Mouse (Mus musculus) thymus, adult 2 months (tissue): ENCODE results near the gene Ptpa. TPM values are rescaled to one million over a fixed set of nuclear protein-coding genes. Genes with fewer than 3 reads are reported as not detected.

ENCODE experiments used
- DNase-seq: peaks from one replicate; pipeline ENCODE4 v3.0.0; 2021
- H3K27ac ChIP-seq: fragments of 200-500 bp; 2 replicates; pipeline ENCODE4 v1.5.1; 2012; ENCODE audit warnings: low read length, control low read depth; ENCODE audit not compliant: control insufficient read depth, insufficient read depth
- H3K27me3 ChIP-seq: fragments of 200-500 bp; 2 replicates; pipeline ENCODE4 v1.6.1; 2012; ENCODE audit warnings: mild to moderate bottlenecking, low read length, moderate library complexity, mixed read lengths; ENCODE audit not compliant: control insufficient read depth, insufficient read depth
- H3K36me3 ChIP-seq: fragments of 200-500 bp; 2 replicates; pipeline ENCODE4 v1.6.1; 2012; ENCODE audit warnings: mild to moderate bottlenecking, low read length, moderate library complexity; ENCODE audit not compliant: control insufficient read depth, insufficient read depth
- H3K4me1 ChIP-seq: fragments of 200-500 bp; replicated peaks from 2 replicates; pipeline ENCODE4 v1.6.1; 2012; ENCODE audit warnings: low read length; ENCODE audit not compliant: control insufficient read depth, insufficient read depth
- H3K4me3 ChIP-seq: fragments of 200-500 bp; 2 replicates; pipeline ENCODE4 v1.5.1; 2012; ENCODE audit warnings: mild to moderate bottlenecking, low read length, control low read depth, moderate library complexity; ENCODE audit not compliant: control insufficient read depth, insufficient read depth
- CTCF ChIP-seq: fragments of 200-500 bp; IDR thresholded peaks from 2 replicates; pipeline ENCODE4 v1.5.1; 2012; ENCODE audit warnings: mild to moderate bottlenecking, control low read depth, low read length, moderate library complexity, borderline replicate concordance; ENCODE audit not compliant: control insufficient read depth, poor library complexity, insufficient read depth; ENCODE audit errors: extremely low read depth
- POLR2A ChIP-seq: fragments of 200-500 bp; IDR thresholded peaks from 2 replicates; pipeline ENCODE4 v1.6.1; 2012; ENCODE audit warnings: mild to moderate bottlenecking, low read length, control low read depth, moderate library complexity; ENCODE audit not compliant: control insufficient read depth, poor library complexity, insufficient read depth; ENCODE audit errors: extremely low read depth
- WGBS: fragments of 180-500 bp; shearing (Covaris S2); methylation state at CpG from one replicate; pipeline ENCODE4 v1.1.7; 2018; 5-methylcytosine and 5-hydroxymethylcytosine counted together
- polyA plus RNA-seq: library from polyadenylated mRNA; depleted of rRNA; stranded (reverse); fragments of >200 nt; gene quantifications from 2 replicates; pipeline ENCODE4 v1.2.3, GENCODE M21; 2012

Ptpa gene
- polyA plus RNA-seq, 1 experiment, result 180 TPM

- no peak overlapping the region for H3K27ac ChIP-seq
- no peak for TF ChIP-seq POLR2A
- TF ChIP-seq CTCF, result no peak
- no peaks in the 10 kb centered on the region for H3K27me3 ChIP-seq
- H3K4me3 ChIP-seq, result no peak overlapping the region
- H3K36me3 ChIP-seq, result no peaks in the 10 kb centered on the region
- H3K4me1 ChIP-seq, result no peaks in the 10 kb centered on the region; the same call in 1 of the 2 replicates
- 98% methylated on average over 10 of the region's 10 CpGs for WGBS
- no peak for DNase-seq
Observed at GRCm38 (mm10) chr2:30407778-30408177, 8.1 kb upstream of the Ptpa start.

- TF ChIP-seq POLR2A (no peak), CTCF (no peak)
- H3K4me1 ChIP-seq, result peaks cover under 1% of the 10 kb centered on the region; the same call in 1 of the 2 replicates
- H3K27ac ChIP-seq, result no peak overlapping the region
- H3K4me3 ChIP-seq, result no peak overlapping the region
- H3K36me3 ChIP-seq, result no peaks in the 10 kb centered on the region
- no peak for DNase-seq
- H3K27me3 ChIP-seq, result no peaks in the 10 kb centered on the region
- 90% methylated on average over 8 of the region's 8 CpGs for WGBS
Observed at GRCm38 (mm10) chr2:30408452-30409100, 7.3 kb upstream of the Ptpa start.

- TF ChIP-seq CTCF (no peak), POLR2A (no peak)
- Histone ChIP-seq H3K27ac (no peak overlapping the region), H3K27me3 (no peaks in the 10 kb centered on the region), H3K36me3 (no peaks in the 10 kb centered on the region), H3K4me1 (peaks cover 5% of the 10 kb centered on the region; the same call in 1 of the 2 replicates), H3K4me3 (no peak overlapping the region)
- DNase-seq, result no peak
- over 99% methylated on average over 5 of the region's 5 CpGs for WGBS
Observed at GRCm38 (mm10) chr2:30409454-30410176, 6.2 kb upstream of the Ptpa start.

DNA sequence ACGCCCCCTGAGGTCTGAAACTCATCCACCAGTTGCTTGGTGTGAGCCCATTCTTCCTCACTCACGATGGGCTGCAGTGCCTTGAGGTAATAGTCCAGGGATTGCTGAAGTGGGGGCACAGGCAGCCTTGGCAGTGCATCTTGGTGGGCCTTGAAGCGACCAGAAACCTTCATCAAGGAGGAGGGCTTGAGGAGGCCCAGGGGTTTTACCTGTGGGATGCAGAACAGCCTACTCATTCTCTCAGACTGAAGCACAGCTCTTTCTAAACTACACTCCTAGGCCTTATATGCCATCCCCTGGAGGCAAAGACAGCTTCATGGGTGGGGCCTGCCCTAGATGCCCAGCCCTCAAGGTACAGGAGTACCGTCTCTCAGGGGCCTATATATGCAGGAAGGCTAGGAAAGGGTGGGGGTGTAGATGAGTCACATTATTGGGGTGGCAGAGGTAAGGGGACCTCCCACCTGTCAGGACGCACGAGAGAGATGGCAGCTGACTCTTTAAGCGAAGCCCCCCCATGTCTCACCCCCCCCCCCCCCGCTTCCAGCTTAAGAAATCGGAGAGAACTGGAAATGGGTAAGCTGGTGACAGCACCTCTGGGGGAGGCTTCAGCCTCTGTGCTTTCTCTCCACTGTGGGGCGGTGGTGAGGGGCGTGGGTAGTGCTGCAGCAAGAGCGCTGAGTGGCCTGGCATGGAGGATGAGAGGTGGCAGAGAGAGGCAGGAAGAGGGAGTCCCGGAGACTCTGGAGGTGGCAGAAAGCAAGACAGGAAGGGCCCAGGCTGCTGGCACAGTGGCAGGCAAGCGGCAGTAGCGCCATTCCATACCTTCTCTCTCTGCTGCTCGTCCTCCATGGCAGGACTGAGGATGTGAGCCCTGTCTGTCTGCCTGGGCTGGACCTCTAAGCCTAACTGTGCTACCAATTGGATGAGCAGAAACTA lies 2.5 kb upstream of the Ptpa start:
- H3K36me3 ChIP-seq, result no peaks in the 10 kb centered on the region
- 87% methylated on average over 16 of the region's 16 CpGs for WGBS
- H3K4me1 ChIP-seq, result peaks cover 13% of the 10 kb centered on the region
- TF ChIP-seq CTCF (no peak), POLR2A (no peak)
- no peak overlapping the region for H3K27ac ChIP-seq
- H3K27me3 ChIP-seq, result no peaks in the 10 kb centered on the region
- DNase-seq, result peak; percentile 21
- no peak overlapping the region for H3K4me3 ChIP-seq

DNA sequence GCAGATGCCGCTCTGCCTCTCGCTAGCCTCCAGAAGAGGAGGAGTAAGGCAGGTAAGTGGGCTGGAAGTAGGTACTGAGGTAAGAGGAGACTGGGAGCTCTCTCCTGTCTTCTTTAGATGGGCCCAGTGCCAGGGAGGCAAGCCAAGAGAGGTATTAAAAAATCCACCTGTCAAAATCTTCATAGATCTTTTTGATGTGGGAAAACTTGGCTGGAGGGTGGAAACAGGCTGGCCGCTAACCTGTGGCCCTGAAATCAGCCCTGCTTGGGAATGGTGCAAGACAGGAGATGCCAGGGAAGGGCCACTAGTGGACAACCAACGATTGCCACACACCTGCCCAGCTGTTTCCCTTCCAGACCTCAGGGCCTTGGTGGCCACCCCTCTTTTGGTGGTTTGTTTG lies 1.7 kb upstream of the Ptpa start:
- DNase-seq, result no peak
- Histone ChIP-seq H3K4me3 (no peak overlapping the region), H3K27ac (no peak overlapping the region), H3K4me1 (peaks cover 13% of the 10 kb centered on the region), H3K27me3 (no peaks in the 10 kb centered on the region), H3K36me3 (no peaks in the 10 kb centered on the region)
- 81% methylated on average over 4 of the region's 4 CpGs for WGBS
- TF ChIP-seq CTCF (no peak), POLR2A (no peak)

DNA sequence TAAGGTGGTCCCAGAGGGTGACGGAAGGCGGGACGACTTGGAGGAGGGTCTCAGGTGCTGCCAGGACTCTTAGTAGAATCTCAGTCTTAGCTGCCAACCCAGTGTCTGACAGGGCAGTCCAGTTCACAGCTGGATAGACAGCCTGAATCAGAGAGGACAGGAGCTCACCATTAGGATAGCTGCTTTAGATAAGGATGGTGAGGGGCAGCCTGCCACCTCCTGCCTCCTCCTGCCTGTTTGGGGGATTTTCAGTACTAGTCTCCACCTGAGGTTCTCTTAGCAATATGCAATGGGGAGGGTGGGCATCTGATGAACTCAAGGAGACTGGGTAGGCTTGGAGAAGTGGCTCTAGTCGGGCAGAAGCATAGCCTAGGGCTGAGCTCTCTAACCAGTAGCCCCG lies 1.2 kb upstream of the Ptpa start:
- TF ChIP-seq CTCF (no peak), POLR2A (no peak)

More for the DNA sequence above, 1.2 kb upstream of the Ptpa start:
- no peak for DNase-seq
- Histone ChIP-seq H3K4me1 (peaks cover 13% of the 10 kb centered on the region), H3K27me3 (no peaks in the 10 kb centered on the region), H3K27ac (no peak overlapping the region), H3K36me3 (no peaks in the 10 kb centered on the region), H3K4me3 (no peak overlapping the region)
- 84% methylated on average over 5 of the region's 5 CpGs for WGBS
